16 mouse cellular contexts compared by ENCODE assay signal in the genomic region with DNA sequence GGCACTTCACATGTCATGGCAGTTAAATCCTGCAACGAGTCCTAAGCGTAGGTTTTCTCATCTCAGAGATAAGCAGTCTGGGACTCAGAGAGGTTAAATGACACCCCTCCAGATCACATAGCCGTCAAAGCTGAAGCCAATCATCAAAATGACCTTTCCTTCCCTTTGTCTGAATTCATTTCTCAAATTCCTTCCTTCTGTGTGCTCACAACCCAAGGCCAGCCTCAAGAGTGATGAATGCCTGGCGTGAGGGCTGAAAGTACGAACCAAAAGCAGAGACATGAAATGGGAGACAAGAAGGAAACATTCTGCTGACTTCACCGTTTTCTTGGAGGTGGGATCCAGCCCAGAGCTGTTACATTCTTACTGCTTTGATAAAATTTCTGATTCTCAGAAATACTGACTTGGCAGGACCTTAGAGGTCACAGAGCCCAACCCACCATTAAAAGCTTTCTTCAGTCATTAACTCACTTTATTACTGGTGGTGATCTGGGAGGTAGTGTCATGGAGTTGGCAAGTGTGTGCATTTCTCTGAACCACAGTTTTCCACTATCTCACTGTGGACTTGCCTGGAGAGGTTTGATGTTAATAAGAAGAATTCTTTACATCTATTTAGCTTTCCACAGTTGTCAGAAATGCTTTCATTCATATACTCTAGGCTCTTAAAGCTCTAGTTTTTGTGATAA. TPM values are rescaled to one million over a fixed set of nuclear protein-coding genes. Genes with fewer than 3 reads are reported as not detected.
DNase-seq lines count a peak whose midpoint lies in the region; ATAC-seq and TF ChIP-seq lines count a peak whose summit lies in the region.
"Had no signal": no experiment of that assay in that cellular context is flagged by ENCODE, and none has a peak within 500 bp of the region (broad histone marks: within the 10 kb centered on the region; RNA-seq: fewer than 3 reads in every experiment).

No protein-coding gene starts in this region.

- no peak for ATAC-seq in heart, embryonic 14.5 days (ENCODE audit: insufficient number of reproducible peaks, insufficient read depth, low FRiP score, low read depth)
- ATAC-seq in intestine, embryonic 16.5 days: peak; percentile 42; the same call in 1 of the 2 replicates
- ATAC-seq: forebrain, embryonic 13.5 days; hindbrain, postnatal 0 days had no signal

- intact Hi-C loops in heart, postnatal 25 days (cut with DNase I): no loop called here

- peak overlapping the region; percentile 64 to 66 for H3K27ac ChIP-seq in heart, embryonic 14.5 days (replicated peaks in 1 of 2; ENCODE audit: control insufficient read depth in 1 of 2, insufficient read depth in 1 of 2, low read depth in 2 of 2, low read length in 2 of 2)
- peak overlapping the region; percentile 60 for H3K27ac ChIP-seq in testis, adult 2 months (ENCODE audit: control insufficient read depth, insufficient read depth, low read depth, low read length)
- no peak overlapping the region for H3K27ac ChIP-seq in intestine, embryonic 16.5 days (ENCODE audit: low read length)
- H3K27ac ChIP-seq: forebrain, embryonic 13.5 days; hindbrain, postnatal 0 days; midbrain, embryonic 12.5 days had no signal

- H3K4me1 ChIP-seq in heart, embryonic 14.5 days (ENCODE audit: control insufficient read depth in 2 of 2, insufficient read depth in 2 of 2, low read length in 2 of 2): peaks cover 27 to 38% of the 10 kb centered on the region in 2 experiments
- no peaks in the 10 kb centered on the region; the same call in 1 of the 2 replicates for H3K4me1 ChIP-seq in testis, adult 2 months (ENCODE audit: control insufficient read depth, insufficient read depth, low read length)
- H3K4me1 ChIP-seq in intestine, embryonic 16.5 days (ENCODE audit: control insufficient read depth, insufficient read depth, low read length): peaks cover 16% of the 10 kb centered on the region
- H3K4me1 ChIP-seq: midbrain, embryonic 12.5 days had no signal

- no peaks in the 10 kb centered on the region for H3K9me3 ChIP-seq in heart, embryonic 14.5 days (ENCODE audit: control insufficient read depth, low read length)
- H3K9me3 ChIP-seq in intestine, embryonic 16.5 days (ENCODE audit: control insufficient read depth, low read length): no peaks in the 10 kb centered on the region
- H3K9me3 ChIP-seq: forebrain, embryonic 13.5 days; G1E; midbrain, embryonic 12.5 days had no signal

- H3K36me3 ChIP-seq in heart, embryonic 14.5 days (ENCODE audit: control insufficient read depth, insufficient read depth, low read length): no peaks in the 10 kb centered on the region
- no peaks in the 10 kb centered on the region for H3K36me3 ChIP-seq in testis, adult 2 months (ENCODE audit: control insufficient read depth, insufficient read depth, low read length)
- H3K36me3 ChIP-seq in intestine, embryonic 16.5 days (ENCODE audit: control insufficient read depth, insufficient read depth, low read length): no peaks in the 10 kb centered on the region
- H3K36me3 ChIP-seq: G1E; midbrain, embryonic 12.5 days had no signal

- TF ChIP-seq CTCF in testis, adult 2 months (IDR thresholded peaks at IDR 0.05; ENCODE audit: control insufficient read depth, insufficient read depth, insufficient replicate concordance, low read depth, low read length): no peak

- no peaks in the 10 kb centered on the region for H3K27me3 ChIP-seq in heart, embryonic 14.5 days (ENCODE audit: control insufficient read depth, insufficient read depth, low read length)
- H3K27me3 ChIP-seq in testis, adult 2 months (ENCODE audit: control insufficient read depth, insufficient read depth, low read length): no peaks in the 10 kb centered on the region
- H3K27me3 ChIP-seq in intestine, embryonic 16.5 days (replicated peaks; ENCODE audit: control insufficient read depth, insufficient read depth, low read length): no peaks in the 10 kb centered on the region
- H3K27me3 ChIP-seq: forebrain, embryonic 13.5 days had no signal

- H3K9ac ChIP-seq in heart, embryonic 14.5 days (ENCODE audit: low read length): peak overlapping the region; percentile 21; the same call in 1 of the 2 replicates
- no peak overlapping the region for H3K9ac ChIP-seq in intestine, embryonic 16.5 days (ENCODE audit: low read depth, low read length)
- H3K9ac ChIP-seq: forebrain, embryonic 13.5 days; midbrain, embryonic 12.5 days had no signal

- DNase-seq in heart, postnatal 25 days (ENCODE audit: low spot score): no peak
- no peak for DNase-seq in testis, postnatal 10 days (ENCODE audit: low spot score)
- DNase-seq in thymus, postnatal 4 days: no peak
- DNase-seq in left cerebral cortex, adult 8-10 months (ENCODE audit: low spot score in 2 of 2): no peak
- DNase-seq: cerebellum, adult 8-10 months; heart, postnatal 4 days; layer of hippocampus, postnatal 36 days; lung, postnatal 36 days; right cerebral cortex, postnatal 14 days had no signal

- WGBS in heart, embryonic 14.5 days: 13% methylated on average over 6 of the region's 6 CpGs
- WGBS in intestine, embryonic 16.5 days: 35% methylated on average over 6 of the region's 6 CpGs

- no peak overlapping the region for H3K4me3 ChIP-seq in heart, embryonic 14.5 days (ENCODE audit: control insufficient read depth in 1 of 2, insufficient read depth in 1 of 2, low read depth in 1 of 2, low read length in 2 of 2)
- H3K4me3 ChIP-seq in testis, adult 2 months (ENCODE audit: control insufficient read depth, low read depth, low read length): no peak overlapping the region
- H3K4me3 ChIP-seq in intestine, embryonic 16.5 days (ENCODE audit: low read length): no peak overlapping the region
- H3K4me3 ChIP-seq: forebrain, embryonic 13.5 days; midbrain, embryonic 12.5 days had no signal

- TF ChIP-seq POLR2A in testis, adult 2 months (IDR thresholded peaks at IDR 0.05; ENCODE audit: control insufficient read depth, low read depth, low read length): no peak

- H3K4me2 ChIP-seq in heart, embryonic 14.5 days (ENCODE audit: low read length): peak overlapping the region; percentile 23
- no peak overlapping the region for H3K4me2 ChIP-seq in intestine, embryonic 16.5 days (ENCODE audit: low read depth, low read length)
- H3K4me2 ChIP-seq: forebrain, embryonic 13.5 days; midbrain, embryonic 12.5 days had no signal

RNA-seq across cellular contexts. Expression of gene Neo1, which starts 29.5 kb away (rescaled TPM):
- 33.9 and 35.1 TPM in 2 replicates for polyA plus RNA-seq in heart, embryonic 14.5 days (2014; fragmentation: Nextera tagmentation; extraction: Ambion mirVana)
- total RNA-seq in heart, postnatal 25 days (2021): 10 to 100 TPM; 40.7 to 45.0 TPM
- 12.9 and 17.5 TPM in 2 replicates for polyA plus RNA-seq in testis, adult 2 months (2012; rRNA removed)
- polyA plus RNA-seq in intestine, embryonic 16.5 days (2015; fragmentation: Nextera tagmentation; extraction: Ambion mirVana): 11.2 and 17.3 TPM in 2 replicates
- total RNA-seq in left cerebral cortex, adult 8-10 months (2022): 10 to 100 TPM; 74.2 to 81.5 (median 78.4) TPM
- polyA plus RNA-seq: G1E had no signal
